Mouse (Mus musculus) testis, postnatal 14 days (tissue): Measurements from ENCODE around the gene Bicral.

ENCODE experiments used
- DNase-seq: peaks from one replicate; pipeline ENCODE4 v3.0.0; 2021; ENCODE audit warnings: low spot score

Gene Bicral

GRCm38 (mm10) chr17:46843716-46844115 lies 14.6 kb downstream of the Bicral start:
- no peak for DNase-seq

DNA sequence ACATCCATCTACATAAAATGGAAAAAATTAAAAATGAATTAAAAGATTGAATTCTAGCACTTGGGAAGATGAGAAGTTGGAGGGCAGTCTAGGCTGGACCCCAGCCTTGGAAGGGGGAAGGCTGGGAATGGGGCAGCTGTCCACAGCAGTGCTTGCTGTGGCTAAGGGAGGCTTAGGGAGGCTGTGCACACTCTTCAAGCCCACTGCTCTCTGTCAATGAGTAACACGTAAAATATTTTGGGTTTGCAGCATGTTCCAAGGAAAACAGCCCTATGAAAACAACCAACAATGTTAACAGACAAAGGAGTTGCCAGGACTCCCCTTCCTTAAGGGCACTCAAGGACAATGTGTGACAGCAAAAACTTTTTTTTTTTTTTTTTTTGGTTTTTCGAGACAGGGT lies 15.3 kb downstream of the Bicral start:
- DNase-seq: no peak

DNA sequence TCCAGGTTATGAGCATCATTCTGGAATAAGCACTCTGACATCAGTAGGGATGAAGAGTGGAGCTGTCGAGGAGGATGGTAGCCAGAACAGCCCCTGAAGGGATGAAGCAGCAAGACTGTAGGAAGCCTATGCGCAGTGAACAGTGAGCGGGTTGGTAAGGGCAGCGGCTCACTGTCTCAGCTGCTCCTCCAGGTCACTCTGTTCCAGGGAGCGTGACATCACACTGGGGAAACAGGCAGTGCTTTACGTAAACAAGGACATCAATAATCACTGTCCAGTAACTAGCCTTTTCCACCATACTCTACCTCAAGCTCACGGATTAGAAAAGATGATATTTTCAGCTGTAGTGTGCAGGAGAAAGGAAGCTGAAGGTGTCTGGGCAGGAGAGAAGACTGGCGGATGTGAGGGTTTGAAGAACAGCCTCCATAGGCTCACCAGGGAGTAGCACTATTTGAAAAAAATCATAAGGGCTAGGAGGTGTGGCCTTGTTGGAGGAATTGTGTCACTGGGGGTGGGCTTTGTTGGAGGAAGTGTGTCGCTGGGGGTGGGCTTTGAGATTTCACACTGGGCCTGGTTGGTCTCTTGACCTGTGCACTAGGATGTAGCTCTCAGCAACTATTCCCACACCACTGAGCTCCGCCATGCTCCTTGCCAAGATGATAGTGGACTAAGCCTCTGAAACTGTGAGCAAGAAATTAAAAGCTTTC lies 17.8 kb downstream of the Bicral start:
- DNase-seq: no peak

GRCm38 (mm10) chr17:46838396-46838920 lies 19.8 kb downstream of the Bicral start:
- no peak for DNase-seq

GRCm38 (mm10) chr17:46837897-46838296 lies 20.4 kb downstream of the Bicral start:
- no peak for DNase-seq

DNA sequence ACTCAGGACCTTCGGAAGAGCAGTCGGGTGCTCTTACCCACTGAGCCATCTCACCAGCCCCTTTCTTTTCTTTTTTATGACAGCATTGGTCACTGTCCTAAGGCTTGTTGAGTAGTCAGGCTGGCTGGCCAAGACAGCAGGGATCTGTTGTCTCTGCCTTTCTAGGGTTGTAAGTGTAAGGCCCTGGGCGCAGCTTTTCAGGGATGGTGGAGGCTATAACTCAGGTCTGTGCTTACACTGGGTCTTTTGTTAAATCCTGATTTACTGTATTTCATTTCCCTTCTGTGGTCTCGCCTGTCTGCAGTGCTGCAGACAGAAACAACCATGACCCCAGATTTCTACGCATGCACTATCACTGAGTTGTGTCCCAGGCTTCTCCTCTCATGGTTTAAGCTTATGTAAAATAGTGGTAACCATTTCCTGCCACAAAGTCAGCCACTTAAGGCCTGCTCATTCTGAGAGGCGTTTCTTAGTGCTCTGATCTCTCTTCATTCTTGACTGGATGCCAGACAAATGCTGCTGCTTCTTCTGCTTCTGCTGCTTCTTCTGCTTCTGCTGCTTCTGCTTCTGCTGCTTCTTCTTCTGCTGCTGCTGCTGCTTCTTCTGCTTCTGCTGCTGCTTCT lies 23.1 kb downstream of the Bicral start:
- no peak for DNase-seq

GRCm38 (mm10) chr17:46832981-46833305 lies 25.3 kb downstream of the Bicral start:
- no peak for DNase-seq

DNA sequence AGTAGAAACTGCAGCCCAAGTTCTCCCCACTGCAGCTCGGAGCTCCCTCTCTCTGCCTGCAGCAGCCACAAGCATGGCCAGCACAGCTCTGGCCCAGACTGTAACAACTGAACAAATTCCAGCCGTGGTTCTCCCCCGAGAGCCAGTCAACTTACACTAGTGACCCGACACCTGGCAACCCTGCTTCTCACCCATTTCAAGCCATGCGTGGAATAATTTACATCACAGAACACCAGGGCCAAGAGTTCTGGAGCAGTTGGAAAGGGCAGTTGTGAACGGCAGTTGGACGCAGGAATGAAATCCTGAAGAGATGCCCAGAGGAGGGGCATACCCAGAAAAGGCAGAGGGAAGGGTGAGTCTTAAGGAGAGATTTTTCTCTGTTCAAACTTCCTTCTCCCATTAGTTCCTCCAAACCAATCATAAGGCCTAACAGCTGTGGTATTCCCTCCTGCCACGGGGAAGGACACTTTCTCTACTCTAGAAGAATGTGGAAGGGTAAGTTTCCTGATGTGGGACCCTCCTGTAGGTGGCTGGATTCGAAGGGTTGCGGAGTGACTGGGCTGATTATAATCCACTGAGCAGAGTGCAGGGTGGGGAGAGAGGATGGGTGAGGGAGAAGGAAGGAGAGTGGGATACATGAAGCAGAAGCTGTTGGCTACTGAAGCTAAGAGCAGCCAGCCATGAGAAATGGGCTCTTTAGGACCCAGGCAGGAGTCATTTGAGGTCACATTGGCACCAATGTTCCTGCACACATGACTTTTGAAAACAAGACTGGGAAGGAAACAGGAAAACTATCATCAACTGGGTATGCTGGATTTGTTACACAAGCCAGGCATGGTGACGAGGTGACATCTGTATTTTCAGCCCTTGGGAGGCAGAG lies 25.9 kb downstream of the Bicral start:
- DNase-seq: no peak

- DNase-seq: no peak
Observed at GRCm38 (mm10) chr17:46829856-46830535, 28.3 kb downstream of the Bicral start.

DNA sequence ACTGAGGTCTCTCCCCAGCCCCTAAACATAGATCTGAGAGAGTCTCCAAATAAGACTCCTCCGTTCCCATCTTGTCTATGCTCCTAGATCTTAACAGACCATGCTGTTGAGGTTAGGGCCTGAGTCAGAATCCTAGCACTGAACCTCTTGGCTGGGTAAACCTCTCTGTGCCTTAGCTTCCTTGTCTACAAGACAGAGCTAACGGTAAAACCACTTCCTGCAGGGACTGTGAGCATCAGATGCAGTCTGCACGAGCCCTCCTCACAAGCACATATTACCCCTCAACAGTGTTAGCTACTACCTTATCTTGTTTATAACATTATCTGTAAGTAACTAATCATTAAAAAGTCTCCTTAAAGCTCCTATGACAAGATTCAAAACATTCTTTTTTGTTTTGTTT lies 29.3 kb downstream of the Bicral start:
- no peak for DNase-seq

DNA sequence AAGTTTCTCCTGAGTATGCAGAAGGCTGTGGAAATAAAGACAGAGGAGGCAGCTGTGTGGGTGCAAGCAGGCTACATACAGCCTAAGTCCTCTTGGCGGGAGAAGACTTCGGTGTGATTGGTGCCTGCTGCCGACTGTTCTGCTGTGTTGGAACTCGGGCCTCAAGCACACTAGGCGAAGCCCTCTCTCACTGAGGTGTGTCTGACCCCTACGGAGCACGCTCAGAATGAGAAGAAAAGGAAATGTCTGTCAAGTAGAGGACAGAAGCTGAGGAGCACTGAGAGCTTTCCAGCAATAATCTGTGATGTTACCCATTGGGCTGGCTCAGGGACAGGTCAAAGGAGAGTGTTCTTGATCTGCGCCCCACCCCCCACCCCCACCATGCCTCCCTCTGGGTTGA lies 35.2 kb downstream of the Bicral start:
- no peak for DNase-seq

DNA sequence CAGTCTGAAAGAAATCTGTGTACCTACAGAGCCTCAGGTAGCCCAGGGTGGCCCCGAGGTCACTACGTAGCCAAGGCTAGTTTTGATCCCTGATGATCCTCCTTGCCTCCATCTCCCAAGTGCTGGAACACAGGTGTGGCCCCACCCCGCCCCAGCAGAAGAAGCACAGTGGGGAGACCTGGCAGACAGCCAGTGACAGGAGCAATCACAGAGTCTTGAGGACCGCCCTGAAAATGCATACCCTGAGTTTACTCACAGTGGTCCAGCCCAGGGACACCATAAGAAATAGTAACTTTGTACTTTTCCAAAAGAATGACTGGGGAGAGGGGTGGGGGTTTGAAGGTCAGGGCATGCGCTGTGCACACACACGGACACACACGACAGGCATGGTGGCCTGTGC lies 37.7 kb downstream of the Bicral start:
- DNase-seq: no peak

GRCm38 (mm10) chr17:46817734-46818158 lies 40.5 kb downstream of the Bicral start:
- no peak for DNase-seq

DNA sequence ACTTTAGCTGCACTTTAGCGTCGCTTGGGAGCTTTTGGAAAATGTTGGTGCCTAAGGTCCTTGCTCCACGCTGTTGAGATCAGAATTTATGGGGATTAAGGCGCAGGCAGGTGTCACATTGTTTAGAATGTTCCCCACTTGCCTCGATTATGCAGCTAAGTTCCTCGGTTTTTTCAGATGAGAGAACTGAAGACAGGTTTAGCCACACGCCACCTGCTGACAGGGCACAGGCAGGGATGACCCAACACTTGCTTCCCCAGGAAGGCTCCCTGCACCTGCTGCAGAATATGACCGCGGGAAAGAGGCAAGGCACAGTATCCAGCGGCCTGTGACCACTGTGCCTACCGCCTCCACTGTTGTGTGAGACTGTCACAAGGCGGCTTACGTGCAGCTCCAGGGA lies 42.0 kb downstream of the Bicral start:
- no peak for DNase-seq

GRCm38 (mm10) chr17:46814497-46814896 lies 43.8 kb downstream of the Bicral start:
- DNase-seq: no peak

- DNase-seq: no peak
Observed at GRCm38 (mm10) chr17:46813637-46814036, 44.6 kb downstream of the Bicral start.

DNA sequence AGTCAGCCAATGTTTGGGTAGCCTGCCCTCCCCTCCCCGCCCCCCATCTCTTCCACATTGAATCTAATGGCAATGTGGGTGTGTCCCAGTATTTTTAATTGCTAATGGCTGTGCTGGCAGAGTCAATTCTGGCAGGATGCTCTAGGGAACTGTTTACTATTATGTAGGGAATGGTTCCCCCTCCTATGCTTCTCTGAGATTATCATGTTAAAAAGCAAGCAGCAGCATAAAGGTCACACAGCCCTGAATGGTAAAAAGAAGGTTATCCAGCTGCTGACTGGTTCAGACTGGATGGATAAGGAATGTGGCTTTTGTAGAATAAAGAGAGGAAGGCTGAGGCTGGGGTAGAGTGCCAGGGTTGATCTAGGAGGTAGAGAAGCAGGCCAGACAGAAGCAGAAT lies 45.8 kb downstream of the Bicral start:
- no peak for DNase-seq

- DNase-seq: no peak
Observed at GRCm38 (mm10) chr17:46810672-46811071, 47.6 kb downstream of the Bicral start.

- DNase-seq: peak; percentile 68
Observed at GRCm38 (mm10) chr17:46809131-46809830, 49.0 kb downstream of the Bicral start.

GRCm38 (mm10) chr17:46808376-46808775 lies 49.9 kb downstream of the Bicral start:
- no peak for DNase-seq

- DNase-seq: no peak
Observed at GRCm38 (mm10) chr17:46801761-46802160, 56.5 kb downstream of the Bicral start.

GRCm38 (mm10) chr17:46799680-46800079 lies 58.6 kb downstream of the Bicral start:
- no peak for DNase-seq
